Mouse (Mus musculus) urinary bladder, adult 2 months (tissue): ENCODE data around the gene Itpr3. TPM values are rescaled to one million over a fixed set of nuclear protein-coding genes. Genes with fewer than 3 reads are reported as not detected.

ENCODE experiments used
- polyA plus RNA-seq: library from polyadenylated mRNA; depleted of rRNA; stranded (reverse); fragments of >200 nt; gene quantifications from 2 replicates; pipeline ENCODE4 v1.2.3, GENCODE M21; 2012; rRNA removed

The Itpr3 gene
- polyA plus RNA-seq, 1 experiment, result 9.5 TPM

Other genes with a start within 250 kb of the Itpr3 start
- not detected in 2 replicates for gene Nkx2-5, start 212.3 kb upstream of the Itpr3 start, polyA plus RNA-seq
- 1.7 and 1.8 TPM in 2 replicates for gene Kifc5b, start 140.2 kb upstream of the Itpr3 start, polyA plus RNA-seq
- 51.2 and 65.3 TPM in 2 replicates for gene Phf1, start 124.3 kb upstream of the Itpr3 start, polyA plus RNA-seq
- 122 and 145 TPM in 2 replicates for gene Cuta, start 117.7 kb upstream of the Itpr3 start, polyA plus RNA-seq
- 22.1 and 32.4 TPM in 2 replicates for gene Syngap1, start 116.1 kb upstream of the Itpr3 start, polyA plus RNA-seq
- 8.4 and 9.4 TPM in 2 replicates for gene Zbtb9, start 84.1 kb upstream of the Itpr3 start, polyA plus RNA-seq
- 34.8 and 36.8 TPM in 2 replicates for gene Bak1, start 28.3 kb upstream of the Itpr3 start, polyA plus RNA-seq
- gene Uqcc2, start 76.6 kb downstream of the Itpr3 start, polyA plus RNA-seq, result 175 and 243 TPM in 2 replicates
- 0.13 and 0.17 TPM in 2 replicates for gene Ip6k3, start 110.5 kb downstream of the Itpr3 start, polyA plus RNA-seq
- gene Lemd2, start 147.2 kb downstream of the Itpr3 start, polyA plus RNA-seq, result 58.8 and 65.6 TPM in 2 replicates